Mouse (Mus musculus) intestine, embryonic 15.5 days (tissue): ENCODE measurements around the gene Igsf3. TPM values are rescaled to one million over a fixed set of nuclear protein-coding genes. Genes with fewer than 3 reads are reported as not detected.

ENCODE experiments used
- ATAC-seq: fragments of 200-750 bp; cut with Nextera tagmentation; 2 replicates; pipeline ENCODE4 v1.8.0; 2017; ENCODE audit warnings: moderate TSS enrichment, moderate library complexity
- H3K27ac ChIP-seq: fragments of 300-500 bp; sonication (generic); 2 replicates; pipeline ENCODE4 v1.5.1; 2015; ENCODE audit warnings: mild to moderate bottlenecking, inconsistent platforms
- H3K27me3 ChIP-seq: fragments of 300-500 bp; sonication (generic); replicated peaks from 2 replicates; pipeline ENCODE4 v1.6.1; 2015; ENCODE audit warnings: inconsistent platforms
- H3K36me3 ChIP-seq: fragments of 300-500 bp; sonication (generic); 2 replicates; pipeline ENCODE4 v1.6.1; 2015; ENCODE audit warnings: inconsistent platforms
- H3K4me1 ChIP-seq: fragments of 300-500 bp; sonication (generic); replicated peaks from 2 replicates; pipeline ENCODE4 v1.6.1; 2015; ENCODE audit warnings: inconsistent platforms
- H3K4me2 ChIP-seq: fragments of 300-500 bp; sonication (generic); replicated peaks from 2 replicates; pipeline ENCODE4 v1.6.1; 2015; ENCODE audit warnings: mild to moderate bottlenecking, inconsistent platforms
- H3K4me3 ChIP-seq: fragments of 300-500 bp; sonication (generic); replicated peaks from 2 replicates; pipeline ENCODE4 v1.5.1; 2015; ENCODE audit warnings: inconsistent platforms
- H3K9ac ChIP-seq: fragments of 300-500 bp; sonication (generic); 2 replicates; pipeline ENCODE4 v1.6.1; 2015; ENCODE audit warnings: inconsistent platforms
- H3K9me3 ChIP-seq: fragments of 300-500 bp; sonication (generic); 2 replicates; pipeline ENCODE4 v1.6.1; 2016; ENCODE audit warnings: inconsistent platforms
- WGBS: fragments of 180-500 bp; shearing (Covaris S2); methylation state at CpG from one replicate; pipeline ENCODE4 v1.1.7; 2015; 5-methylcytosine and 5-hydroxymethylcytosine counted together
- polyA plus RNA-seq: library from polyadenylated mRNA; unstranded; fragments of >200 nt; fragmentation: Nextera tagmentation; extraction: Ambion mirVana; gene quantifications from 2 replicates; pipeline ENCODE4 v1.2.1, GENCODE M21; 2015

Gene Igsf3
- polyA plus RNA-seq, 1 experiment from 2014 or later, result 22.4 TPM

GRCm38 (mm10) chr3:101379789-101380188 is 2.9 kb downstream of the Igsf3 start:
- Histone ChIP-seq H3K27ac (no peak overlapping the region), H3K27me3 (no peaks in the 10 kb centered on the region), H3K9ac (no peak overlapping the region), H3K4me2 (peak overlapping the region; percentile 97), H3K4me3 (no peak overlapping the region), H3K36me3 (no peaks in the 10 kb centered on the region), H3K9me3 (no peaks in the 10 kb centered on the region), H3K4me1 (peaks cover 42% of the 10 kb centered on the region)
- 11% methylated on average over 4 of the region's 4 CpGs for WGBS
- peak; percentile 34; the same call in 1 of the 2 replicates for ATAC-seq

- ATAC-seq, result no peak
- Histone ChIP-seq H3K9me3 (no peaks in the 10 kb centered on the region), H3K27ac (no peak overlapping the region; the same call in 1 of the 2 replicates), H3K27me3 (no peaks in the 10 kb centered on the region), H3K4me1 (peaks cover 46% of the 10 kb centered on the region), H3K4me2 (no peak overlapping the region), H3K4me3 (no peak overlapping the region), H3K9ac (no peak overlapping the region), H3K36me3 (no peaks in the 10 kb centered on the region)
- WGBS, result 50% methylated on average over 5 of the region's 5 CpGs
Measured at GRCm38 (mm10) chr3:101381691-101382090, 4.8 kb downstream of the Igsf3 start.

GRCm38 (mm10) chr3:101382751-101383150 is 5.9 kb downstream of the Igsf3 start:
- no peak for ATAC-seq
- no peaks in the 10 kb centered on the region for H3K27me3 ChIP-seq
- no peak overlapping the region for H3K27ac ChIP-seq
- H3K4me1 ChIP-seq, result peaks cover 43% of the 10 kb centered on the region
- H3K9me3 ChIP-seq, result no peaks in the 10 kb centered on the region
- no peak overlapping the region for H3K9ac ChIP-seq
- H3K4me2 ChIP-seq, result no peak overlapping the region
- no peak overlapping the region for H3K4me3 ChIP-seq
- WGBS, result 72% methylated on average over 4 of the region's 4 CpGs
- H3K36me3 ChIP-seq, result no peaks in the 10 kb centered on the region

- Histone ChIP-seq H3K4me3 (no peak overlapping the region), H3K27ac (no peak overlapping the region), H3K4me1 (peaks cover 18% of the 10 kb centered on the region; the same call in 1 of the 2 replicates), H3K9ac (no peak overlapping the region), H3K9me3 (no peaks in the 10 kb centered on the region), H3K27me3 (no peaks in the 10 kb centered on the region), H3K36me3 (no peaks in the 10 kb centered on the region), H3K4me2 (no peak overlapping the region)
- WGBS, result 32% methylated on average over 8 of the region's 8 CpGs
- peak; percentile 86 for ATAC-seq
Measured at GRCm38 (mm10) chr3:101386430-101387016, 9.6 kb downstream of the Igsf3 start.

- no peak for ATAC-seq
- H3K9ac ChIP-seq, result no peak overlapping the region
- H3K4me1 ChIP-seq, result peaks cover 17% of the 10 kb centered on the region; the same call in 1 of the 2 replicates
- no peaks in the 10 kb centered on the region for H3K9me3 ChIP-seq
- no peaks in the 10 kb centered on the region for H3K36me3 ChIP-seq
- H3K4me3 ChIP-seq, result no peak overlapping the region
- H3K4me2 ChIP-seq, result no peak overlapping the region
- no peaks in the 10 kb centered on the region for H3K27me3 ChIP-seq
- 29% methylated on average over 10 of the region's 10 CpGs for WGBS
- no peak overlapping the region for H3K27ac ChIP-seq
Measured at GRCm38 (mm10) chr3:101387849-101388248, 11.0 kb downstream of the Igsf3 start.

- Histone ChIP-seq H3K4me3 (no peak overlapping the region), H3K4me1 (peaks cover 29% of the 10 kb centered on the region), H3K4me2 (no peak overlapping the region), H3K27me3 (no peaks in the 10 kb centered on the region), H3K36me3 (no peaks in the 10 kb centered on the region), H3K9ac (no peak overlapping the region), H3K9me3 (no peaks in the 10 kb centered on the region), H3K27ac (no peak overlapping the region)
- no peak for ATAC-seq
- WGBS, result 70% methylated on average over 3 of the region's 3 CpGs
Measured at GRCm38 (mm10) chr3:101389566-101389965, 12.7 kb downstream of the Igsf3 start.

GRCm38 (mm10) chr3:101390472-101390871 is 13.6 kb downstream of the Igsf3 start:
- peaks cover 37% of the 10 kb centered on the region for H3K4me1 ChIP-seq
- no peak overlapping the region for H3K27ac ChIP-seq
- no peaks in the 10 kb centered on the region for H3K36me3 ChIP-seq
- no peak overlapping the region for H3K9ac ChIP-seq
- WGBS, result 57% methylated on average over 9 of the region's 9 CpGs
- H3K4me3 ChIP-seq, result no peak overlapping the region
- no peak for ATAC-seq
- H3K4me2 ChIP-seq, result no peak overlapping the region
- H3K9me3 ChIP-seq, result no peaks in the 10 kb centered on the region
- no peaks in the 10 kb centered on the region for H3K27me3 ChIP-seq

- WGBS, result 89% methylated on average over 6 of the region's 6 CpGs
- no peak for ATAC-seq
- Histone ChIP-seq H3K4me3 (no peak overlapping the region), H3K27me3 (no peaks in the 10 kb centered on the region), H3K4me2 (no peak overlapping the region), H3K9me3 (no peaks in the 10 kb centered on the region), H3K27ac (no peak overlapping the region), H3K4me1 (peaks cover 48% of the 10 kb centered on the region), H3K9ac (no peak overlapping the region), H3K36me3 (no peaks in the 10 kb centered on the region)
Measured at GRCm38 (mm10) chr3:101391991-101392390, 15.1 kb downstream of the Igsf3 start.

- Histone ChIP-seq H3K4me3 (no peak overlapping the region), H3K9ac (no peak overlapping the region), H3K36me3 (no peaks in the 10 kb centered on the region), H3K4me1 (peaks cover 60% of the 10 kb centered on the region), H3K9me3 (no peaks in the 10 kb centered on the region), H3K27me3 (no peaks in the 10 kb centered on the region), H3K27ac (no peak overlapping the region; the same call in 1 of the 2 replicates), H3K4me2 (no peak overlapping the region)
- 75% methylated on average over 6 of the region's 6 CpGs for WGBS
- no peak for ATAC-seq
Measured at GRCm38 (mm10) chr3:101393103-101393644, 16.3 kb downstream of the Igsf3 start.

- H3K4me1 ChIP-seq, result peaks cover 62% of the 10 kb centered on the region
- no peaks in the 10 kb centered on the region for H3K27me3 ChIP-seq
- 62% methylated on average over 19 of the region's 19 CpGs for WGBS
- H3K9ac ChIP-seq, result no peak overlapping the region
- H3K27ac ChIP-seq, result no peak overlapping the region
- no peak overlapping the region for H3K4me2 ChIP-seq
- H3K4me3 ChIP-seq, result no peak overlapping the region
- no peaks in the 10 kb centered on the region for H3K9me3 ChIP-seq
- ATAC-seq, result no peak
- no peaks in the 10 kb centered on the region for H3K36me3 ChIP-seq
Measured at GRCm38 (mm10) chr3:101393659-101394539, 17.0 kb downstream of the Igsf3 start.

- Histone ChIP-seq H3K27ac (peak overlapping the region; percentile 38; the same call in 1 of the 2 replicates), H3K36me3 (no peaks in the 10 kb centered on the region), H3K9ac (no peak overlapping the region), H3K9me3 (no peaks in the 10 kb centered on the region), H3K4me2 (no peak overlapping the region), H3K4me3 (no peak overlapping the region), H3K4me1 (peaks cover 55% of the 10 kb centered on the region), H3K27me3 (no peaks in the 10 kb centered on the region)
- 0 out of 2 replicates have a peak, but pooled peaks have one; percentile 17 for ATAC-seq
- WGBS, result 35% methylated on average over 5 of the region's 5 CpGs
Measured at GRCm38 (mm10) chr3:101395341-101395740, 18.5 kb downstream of the Igsf3 start.

- no peak overlapping the region for H3K9ac ChIP-seq
- H3K9me3 ChIP-seq, result no peaks in the 10 kb centered on the region
- no peak overlapping the region for H3K4me3 ChIP-seq
- H3K4me1 ChIP-seq, result peaks cover 54% of the 10 kb centered on the region
- 69% methylated on average over 3 of the region's 3 CpGs for WGBS
- peak; percentile 73; the same call in 1 of the 2 replicates for ATAC-seq
- no peak overlapping the region for H3K27ac ChIP-seq
- H3K27me3 ChIP-seq, result no peaks in the 10 kb centered on the region
- no peaks in the 10 kb centered on the region for H3K36me3 ChIP-seq
- H3K4me2 ChIP-seq, result no peak overlapping the region
Measured at GRCm38 (mm10) chr3:101396061-101396460, 19.2 kb downstream of the Igsf3 start.
